Comparison of ENCODE assay signal across 14 mouse cellular contexts in the genomic region with DNA sequence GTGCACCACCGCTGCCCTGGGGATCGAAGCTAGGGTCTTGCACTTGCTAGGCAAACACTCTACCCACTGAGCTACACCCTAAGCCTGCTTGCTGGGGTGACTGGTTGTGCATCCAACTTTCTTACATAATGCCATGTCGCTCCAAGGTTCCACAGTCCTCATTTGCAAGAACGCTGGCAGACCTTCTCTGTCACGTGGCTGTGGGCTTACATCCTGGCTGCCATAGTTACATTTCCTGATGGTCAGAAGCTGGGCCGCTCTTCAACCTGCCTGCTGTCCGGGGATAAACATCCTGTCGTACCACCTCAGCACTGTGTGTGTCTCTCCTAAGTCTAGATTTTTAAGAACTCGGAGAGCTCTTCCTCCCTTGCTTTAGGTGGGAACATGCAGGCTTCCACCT. TPM values are rescaled to one million over a fixed set of nuclear protein-coding genes. Genes with fewer than 3 reads are reported as not detected.
DNase-seq lines count a peak whose midpoint lies in the region; TF ChIP-seq lines count a peak whose summit lies in the region.
"Had no signal": no experiment of that assay in that cellular context is flagged by ENCODE, and none has a peak within 500 bp of the region (broad histone marks: within the 10 kb centered on the region; RNA-seq: fewer than 3 reads in every experiment).

No protein-coding gene starts in this region.

- peak; percentile 50 for DNase-seq in right cerebral cortex, adult 18-20 months
- no peak for DNase-seq in right cerebral cortex, postnatal 10 days (ENCODE audit: low spot score in 2 of 2)
- peak; percentile 23 to 34 for DNase-seq in heart, postnatal 14 days
- no peak for DNase-seq in lung, adult 2 months
- DNase-seq in spleen, postnatal 4 days (ENCODE audit: low spot score in 2 of 2) = no peak
- DNase-seq in layer of hippocampus, postnatal 25 days (ENCODE audit: extremely low spot score in 1 of 2, low spot score in 1 of 2) = no peak
- DNase-seq in retina, embryonic 14.5 days (ENCODE audit: low spot score) = no peak
- DNase-seq: retina, postnatal 1 day; thymus, postnatal 25 days had no signal

- WGBS in lung, adult 2 months = 51% methylated on average over 9 of the region's 9 CpGs

- no peak overlapping the region for H3K4me3 ChIP-seq in lung, adult 2 months (replicated peaks; ENCODE audit: extremely low read depth, low read depth, low read length)
- H3K4me3 ChIP-seq: hindbrain, embryonic 10.5 days; myocyte had no signal

- TF ChIP-seq POLR2A in lung, adult 2 months (IDR thresholded peaks at IDR 0.05; ENCODE audit: borderline replicate concordance, extremely low read depth, low read depth, low read length) = 0 out of 2 replicates have a peak, but pooled peaks have one; percentile 13

- H3K4me1 ChIP-seq in lung, adult 2 months (ENCODE audit: control insufficient read depth, insufficient read depth, low read length) = peaks cover 8% of the 10 kb centered on the region

- intact Hi-C loops in heart, postnatal 14 days (cut with DNase I) = loop anchor here (2.0 to 5.0 kb wide), 2 partner anchors 90 to 208 kb away; no protein-coding TSS in a partner anchor

- no peak for TF ChIP-seq CTCF in lung, adult 2 months (IDR thresholded peaks at IDR 0.05; ENCODE audit: insufficient read depth, low read length)

RNA-seq across cellular contexts. Expression of gene Ppp1r16b, which starts 10.5 kb away (rescaled TPM):
- total RNA-seq in heart, postnatal 14 days (2021) = 10 to 100 TPM; 17.0 to 20.2 TPM
- polyA plus RNA-seq in lung, adult 2 months (2012; rRNA removed) = 31.6 and 43.5 TPM in 2 replicates
- total RNA-seq in layer of hippocampus, postnatal 25 days (2021) = 100 to 1,000 TPM; 138 to 141 TPM

RNA-seq across cellular contexts. Expression of gene Actr5, which starts 30.0 kb away (rescaled TPM):
- 1 to 10 TPM; 6.9 to 8.9 TPM for total RNA-seq in heart, postnatal 14 days (2021)
- 8.1 and 9.0 TPM in 2 replicates for polyA plus RNA-seq in lung, adult 2 months (2012; rRNA removed)
- total RNA-seq in layer of hippocampus, postnatal 25 days (2021) = 10 to 100 TPM; 10.0 to 10.2 TPM

RNA-seq across cellular contexts. Expression of gene Slc32a1, which starts 44.1 kb away (rescaled TPM):
- not detected for total RNA-seq in heart, postnatal 14 days (2021)
- polyA plus RNA-seq in lung, adult 2 months (2012; rRNA removed) = not detected in 2 replicates
- total RNA-seq in layer of hippocampus, postnatal 25 days (2021) = 10 to 100 TPM; 68.3 to 77.6 TPM
- total RNA-seq: gastrocnemius, adult 18-20 months; megakaryocyte, adult 5-6 weeks had no signal
- polyA plus RNA-seq: limb, embryonic 11.5 days; myocyte had no signal

Comparison
In these comparisons a context has a peak if more than half of its experiments do, and no peak if none do; other contexts are left out.
1. DNase-seq: peak in right cerebral cortex, adult 18-20 months (single experiment) and heart, postnatal 14 days (2 of 2); none in right cerebral cortex, postnatal 10 days (0 of 2), lung, adult 2 months (single experiment), spleen, postnatal 4 days (0 of 2), layer of hippocampus, postnatal 25 days (0 of 2) and retina, embryonic 14.5 days (single experiment).
2. RNA of gene Ppp1r16b, which starts 10.5 kb away (total RNA-seq): 138 to 141 TPM in layer of hippocampus, postnatal 25 days; 17.0 to 20.2 TPM in heart, postnatal 14 days; every median in the first group is over 4 times any median in the second.
3. RNA of gene Slc32a1, which starts 44.1 kb away (total RNA-seq): 68.3 to 77.6 TPM in layer of hippocampus, postnatal 25 days; not detected in heart, postnatal 14 days; every median in the first group is over 10 times any median in the second.